Mouse (Mus musculus) intestine, embryonic 16.5 days (tissue): ENCODE measurements at regions not wholly inside any gene's neighbourhood (a gene's known extent, or its start where the extent isn't known, plus 50 kb on each side); places are given as distances from the start of the nearest gene placed in this dataset.

Experiments used
- ATAC-seq: fragments of 200-750 bp; cut with Nextera tagmentation; 2 replicates; pipeline ENCODE4 v1.8.0; 2017; ENCODE audit warnings: moderate TSS enrichment, moderate library complexity
- H3K27ac ChIP-seq: fragments of 300-500 bp; sonication (generic); 2 replicates; pipeline ENCODE4 v1.5.1; 2014; ENCODE audit warnings: mild to moderate bottlenecking, low read length
- H3K27me3 ChIP-seq: fragments of 300-500 bp; sonication (generic); replicated peaks from 2 replicates; pipeline ENCODE4 v1.6.1; 2014; ENCODE audit warnings: low read length, control low read depth, mixed read lengths; ENCODE audit not compliant: control insufficient read depth, insufficient read depth
- H3K36me3 ChIP-seq: fragments of 300-500 bp; sonication (generic); 2 replicates; pipeline ENCODE4 v1.6.1; 2014; ENCODE audit warnings: low read length, control low read depth; ENCODE audit not compliant: control insufficient read depth, insufficient read depth
- H3K4me1 ChIP-seq: fragments of 300-500 bp; sonication (generic); 2 replicates; pipeline ENCODE4 v1.6.1; 2014; ENCODE audit warnings: low read length, control low read depth, mixed read lengths; ENCODE audit not compliant: control insufficient read depth, insufficient read depth
- H3K4me2 ChIP-seq: fragments of 300-500 bp; sonication (generic); 2 replicates; pipeline ENCODE4 v1.6.1; 2014; ENCODE audit warnings: low read depth, low read length, control low read depth
- H3K4me3 ChIP-seq: fragments of 300-500 bp; sonication (generic); 2 replicates; pipeline ENCODE4 v1.5.1; 2014; ENCODE audit warnings: mild to moderate bottlenecking, low read length
- H3K9ac ChIP-seq: fragments of 300-500 bp; sonication (generic); 2 replicates; pipeline ENCODE4 v1.6.1; 2014; ENCODE audit warnings: low read depth, low read length
- H3K9me3 ChIP-seq: fragments of 300-500 bp; sonication (generic); 2 replicates; pipeline ENCODE4 v1.6.1; 2016; ENCODE audit warnings: low read length, control low read depth; ENCODE audit not compliant: control insufficient read depth
- WGBS: fragments of 180-500 bp; shearing (Covaris S2); extraction: QIAGEN DNeasy Blood & Tissue Kit; methylation state at CpG from one replicate; pipeline ENCODE4 v1.1.7; 2014; 5-methylcytosine and 5-hydroxymethylcytosine counted together

DNA sequence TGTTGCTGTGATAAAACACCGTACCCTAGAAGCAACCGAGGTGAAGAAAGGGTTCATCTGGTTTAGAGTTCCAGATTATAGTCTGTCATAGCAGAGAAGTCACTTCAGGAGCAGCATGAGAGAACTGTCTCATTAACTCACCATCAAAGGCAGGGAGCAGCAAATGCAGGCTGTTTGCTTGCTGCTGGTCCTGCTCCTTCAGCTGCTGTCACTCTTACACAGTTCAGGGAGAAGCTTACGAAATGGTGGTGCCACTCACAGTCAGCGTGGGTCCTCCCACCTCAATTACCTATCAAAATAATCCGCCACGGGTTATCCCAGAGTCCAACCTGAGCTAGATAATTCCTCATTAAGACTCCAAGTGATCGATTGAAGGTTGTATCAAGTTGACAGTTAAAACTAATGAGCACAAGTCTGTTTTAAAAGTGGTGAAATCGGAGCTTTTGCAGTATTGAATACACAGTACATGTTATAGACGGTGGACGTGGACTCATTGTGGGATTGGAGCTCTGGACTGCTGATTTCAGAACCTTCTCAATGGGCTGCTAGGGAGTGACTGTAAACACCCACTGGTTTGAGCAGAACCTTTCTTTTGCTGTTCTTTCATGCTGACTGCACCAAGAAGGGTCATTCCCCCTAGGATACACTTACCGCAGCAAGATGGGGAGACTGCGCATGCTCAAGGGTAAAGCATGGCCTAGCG lies 87.4 kb upstream of the Stac start:
- no peaks in the 10 kb centered on the region for H3K36me3 ChIP-seq
- H3K9ac ChIP-seq, result no peak overlapping the region
- H3K9me3 ChIP-seq, result no peaks in the 10 kb centered on the region
- no peak for ATAC-seq
- WGBS, result 82% methylated on average over 13 of the region's 13 CpGs
- H3K4me2 ChIP-seq, result no peak overlapping the region
- H3K27ac ChIP-seq, result no peak overlapping the region
- no peaks in the 10 kb centered on the region for H3K4me1 ChIP-seq
- H3K27me3 ChIP-seq, result no peaks in the 10 kb centered on the region
- no peak overlapping the region for H3K4me3 ChIP-seq

- no peak overlapping the region for H3K27ac ChIP-seq
- WGBS, result 82% methylated on average over 4 of the region's 4 CpGs
- H3K9ac ChIP-seq, result no peak overlapping the region
- no peak overlapping the region for H3K4me3 ChIP-seq
- no peaks in the 10 kb centered on the region for H3K27me3 ChIP-seq
- H3K4me2 ChIP-seq, result no peak overlapping the region
- H3K9me3 ChIP-seq, result no peaks in the 10 kb centered on the region
- no peak for ATAC-seq
- H3K4me1 ChIP-seq, result no peaks in the 10 kb centered on the region
- H3K36me3 ChIP-seq, result no peaks in the 10 kb centered on the region
These were observed 84.1 kb upstream of the Stac start for GRCm38 (mm10) chr9:111774229-111774628.

DNA sequence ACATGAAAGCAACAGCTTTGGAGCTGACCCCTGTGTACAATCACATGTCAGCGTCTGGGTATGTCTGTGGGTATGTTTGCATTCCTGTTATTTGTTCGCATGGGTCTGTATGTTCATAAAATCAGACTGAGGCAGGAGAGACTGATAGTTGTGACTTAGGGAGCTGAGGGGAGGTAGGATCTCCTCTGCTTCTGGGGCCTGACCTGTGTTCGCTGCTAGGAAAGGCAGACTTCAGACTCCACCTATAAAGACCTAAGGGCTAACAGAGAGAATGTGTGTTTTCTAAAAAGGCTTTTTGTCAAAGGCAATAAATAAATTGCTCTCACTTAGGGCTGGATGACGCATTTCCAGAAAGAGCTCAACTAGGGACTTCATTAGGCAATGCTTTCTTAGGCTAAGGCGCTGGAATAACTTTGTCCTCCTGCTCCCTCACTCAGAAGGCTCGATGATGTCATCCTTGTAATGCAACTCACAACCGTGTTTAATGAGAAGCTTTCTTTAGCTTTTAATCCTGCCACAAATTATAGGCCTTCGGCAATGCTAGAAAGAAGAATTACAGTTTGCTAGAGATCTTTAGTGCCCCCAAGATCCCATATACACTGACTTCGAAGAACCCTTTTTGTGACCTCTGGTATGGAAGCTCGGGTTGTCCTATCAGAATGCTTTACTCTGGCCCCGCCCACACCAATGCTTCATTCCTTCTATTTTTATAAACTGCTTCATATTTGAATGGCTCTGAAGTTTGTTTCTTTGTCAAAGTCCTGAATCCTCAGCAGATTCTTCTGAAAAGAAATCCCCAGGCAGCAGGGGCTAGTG lies 72.7 kb upstream of the Stac start:
- WGBS, result 72% methylated on average over 11 of the region's 11 CpGs
- Histone ChIP-seq H3K4me3 (no peak overlapping the region), H3K9me3 (no peaks in the 10 kb centered on the region), H3K4me2 (no peak overlapping the region), H3K27me3 (no peaks in the 10 kb centered on the region), H3K36me3 (no peaks in the 10 kb centered on the region), H3K9ac (no peak overlapping the region), H3K4me1 (no peaks in the 10 kb centered on the region), H3K27ac (no peak overlapping the region)
- ATAC-seq, result no peak

DNA sequence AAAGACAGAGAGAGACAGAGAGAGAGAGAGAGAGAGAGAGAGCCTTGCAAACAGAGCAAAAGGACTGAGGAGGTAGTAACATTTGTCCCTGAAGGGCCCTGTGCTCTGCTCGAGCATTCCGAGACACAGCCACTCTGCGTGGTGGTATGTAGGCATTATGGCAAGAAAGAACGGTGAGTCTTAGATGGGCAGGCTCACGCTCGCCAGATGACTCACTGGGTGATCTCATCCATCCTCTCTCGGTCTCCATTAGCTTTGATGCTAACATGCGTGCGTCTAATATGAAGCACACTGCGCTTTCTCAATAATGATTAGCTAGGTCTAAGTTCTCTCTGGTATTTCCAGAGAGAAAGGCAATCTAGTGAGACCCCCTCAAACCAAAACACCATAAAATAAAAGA lies 65.1 kb upstream of the Stac start:
- 81% methylated on average over 10 of the region's 10 CpGs for WGBS
- Histone ChIP-seq H3K9ac (no peak overlapping the region), H3K4me3 (no peak overlapping the region), H3K27me3 (no peaks in the 10 kb centered on the region), H3K27ac (no peak overlapping the region), H3K9me3 (no peaks in the 10 kb centered on the region), H3K4me1 (no peaks in the 10 kb centered on the region), H3K36me3 (no peaks in the 10 kb centered on the region), H3K4me2 (no peak overlapping the region)
- ATAC-seq, result no peak

DNA sequence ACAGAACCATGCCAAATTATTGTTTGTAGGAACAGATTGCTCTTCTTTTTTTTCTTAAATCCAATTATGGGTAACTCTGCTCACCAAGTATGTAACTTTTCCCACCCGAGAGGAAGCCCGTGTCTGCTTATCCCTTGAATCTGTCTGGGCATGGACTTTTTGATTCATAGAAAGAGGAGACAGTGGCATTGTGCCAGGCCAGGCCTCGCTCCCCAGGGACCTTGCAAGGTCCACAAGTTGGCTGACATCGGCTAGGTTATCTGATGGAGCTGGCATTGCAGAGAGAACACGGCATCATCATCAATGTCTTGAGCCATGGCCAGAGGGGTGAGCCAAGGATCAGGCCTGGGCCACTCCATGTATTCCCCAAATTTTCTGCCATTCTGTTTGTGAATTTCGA lies 56.0 kb upstream of the Stac start:
- Histone ChIP-seq H3K9me3 (no peaks in the 10 kb centered on the region), H3K27ac (no peak overlapping the region), H3K27me3 (no peaks in the 10 kb centered on the region), H3K4me1 (no peaks in the 10 kb centered on the region), H3K9ac (no peak overlapping the region), H3K4me3 (no peak overlapping the region), H3K36me3 (no peaks in the 10 kb centered on the region), H3K4me2 (no peak overlapping the region)
- ATAC-seq, result no peak
- WGBS, result 77% methylated on average over 6 of the region's 6 CpGs

DNA sequence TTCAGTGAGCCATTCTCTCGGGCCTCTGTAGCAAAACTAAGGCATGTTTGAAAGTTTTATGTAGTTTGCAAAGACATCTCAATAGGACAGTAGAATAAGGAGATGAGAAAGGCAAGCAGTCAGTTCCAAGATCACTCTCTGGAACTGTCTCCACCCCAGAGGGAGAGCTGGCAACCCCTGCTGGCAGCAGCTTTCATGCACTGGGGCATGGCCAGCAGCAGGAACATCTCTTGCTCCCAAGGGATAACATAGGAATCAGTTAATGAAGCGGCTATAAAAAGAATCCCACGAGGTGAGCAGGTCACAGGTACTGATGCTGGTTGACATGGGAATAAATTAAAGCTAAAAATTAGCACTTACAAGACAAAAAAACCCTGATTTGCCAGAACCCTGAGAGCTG lies 55.1 kb upstream of the Stac start:
- Histone ChIP-seq H3K9ac (no peak overlapping the region), H3K27ac (no peak overlapping the region), H3K27me3 (no peaks in the 10 kb centered on the region), H3K36me3 (no peaks in the 10 kb centered on the region), H3K4me2 (no peak overlapping the region), H3K4me1 (no peaks in the 10 kb centered on the region), H3K4me3 (no peak overlapping the region), H3K9me3 (no peaks in the 10 kb centered on the region)
- no peak for ATAC-seq
- 54% methylated on average over 3 of the region's 3 CpGs for WGBS
